ENCODE assay signal across 15 mouse cellular contexts in the genomic region with DNA sequence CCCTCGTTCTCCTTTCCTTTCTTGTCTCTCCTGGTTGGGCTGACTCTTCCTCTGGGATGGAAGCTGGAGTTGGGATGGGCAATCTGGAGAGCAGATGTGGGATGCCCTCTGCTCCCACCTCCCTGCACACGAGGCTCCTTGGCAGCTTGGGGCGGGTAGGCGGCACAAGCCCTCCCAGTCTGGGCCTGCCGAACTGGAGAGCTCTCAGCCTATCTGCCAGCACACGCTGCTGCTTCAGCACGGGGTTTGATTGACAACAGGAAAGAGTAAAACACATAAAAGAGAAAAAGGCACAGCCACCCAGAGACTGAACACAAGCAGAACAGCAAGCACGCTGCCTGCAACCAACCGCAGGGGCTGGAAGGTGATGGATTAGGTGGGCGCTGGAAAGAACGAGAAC.
A peak's percentile ranks its signal among the peaks of the same experiment; 100 is the strongest.
DNase-seq lines count a peak whose midpoint lies in the region; ATAC-seq and TF ChIP-seq lines count a peak whose summit lies in the region.
"Had no signal": no experiment of that assay in that cellular context is flagged by ENCODE, and none has a peak within 500 bp of the region (broad histone marks: within the 10 kb centered on the region; RNA-seq: fewer than 3 reads in every experiment).

No protein-coding gene starts in this region.

- no peak for TF ChIP-seq POLR2A in brain, embryonic 14.5 days (IDR thresholded peaks at IDR 0.05; ENCODE audit: borderline replicate concordance, extremely low read depth, insufficient read depth, insufficient read length, poor library complexity, severe bottlenecking)

- no peaks in the 10 kb centered on the region for H3K9me3 ChIP-seq in forebrain, postnatal 0 days (ENCODE audit: low read length)
- H3K9me3 ChIP-seq in heart, embryonic 10.5 days, result no peaks in the 10 kb centered on the region
- H3K9me3 ChIP-seq: embryonic facial prominence, embryonic 15.5 days; heart, embryonic 12.5 days; lung, embryonic 15.5 days had no signal

- peak; percentile 56; the same call in 1 of the 2 replicates for ATAC-seq in forebrain, postnatal 0 days

- H3K4me3 ChIP-seq in forebrain, postnatal 0 days (ENCODE audit: low read depth, low read length), result no peak overlapping the region
- no peak overlapping the region for H3K4me3 ChIP-seq in heart, embryonic 10.5 days
- H3K4me3 ChIP-seq: embryonic facial prominence, embryonic 15.5 days; heart, embryonic 12.5 days; lung, embryonic 15.5 days; myocyte had no signal

- no peak overlapping the region for H3K4me2 ChIP-seq in forebrain, postnatal 0 days (ENCODE audit: low read depth)
- H3K4me2 ChIP-seq: embryonic facial prominence, embryonic 15.5 days; lung, embryonic 15.5 days had no signal

- WGBS in forebrain, postnatal 0 days, result 42% methylated on average over 11 of the region's 11 CpGs
- WGBS in heart, embryonic 10.5 days, result 51% methylated on average over 11 of the region's 11 CpGs

- H3K9ac ChIP-seq in forebrain, postnatal 0 days, result no peak overlapping the region
- H3K9ac ChIP-seq: embryonic facial prominence, embryonic 15.5 days; heart, embryonic 12.5 days; lung, embryonic 15.5 days had no signal

- intact Hi-C loops in left cerebral cortex, postnatal 4 days (cut with DNase I), result no loop called here

- peak; percentile 11 for DNase-seq in layer of hippocampus, adult 9-11 months
- no peak for DNase-seq in layer of hippocampus, postnatal 25 days (ENCODE audit: extremely low spot score in 1 of 2, low spot score in 1 of 2)
- DNase-seq in brain, embryonic 14.5 days (ENCODE audit: low read depth), result peak; percentile 50
- DNase-seq in forebrain, postnatal 0 days, result no peak
- DNase-seq in thymus, postnatal 25 days, result peak; percentile 27
- no peak for DNase-seq in left cerebral cortex, postnatal 4 days
- DNase-seq in heart, embryonic 10.5 days (ENCODE audit: low spot score), result no peak
- DNase-seq: cerebellum, adult 2 months; gastrocnemius, postnatal 36 days; kidney, adult 18-20 months; kidney, postnatal 25 days had no signal

- no peak overlapping the region for H3K27ac ChIP-seq in forebrain, postnatal 0 days (ENCODE audit: low read depth, low read length)
- H3K27ac ChIP-seq in heart, embryonic 10.5 days, result no peak overlapping the region
- H3K27ac ChIP-seq: embryonic facial prominence, embryonic 15.5 days; lung, embryonic 15.5 days had no signal

- H3K36me3 ChIP-seq in forebrain, postnatal 0 days (ENCODE audit: insufficient read depth), result no peaks in the 10 kb centered on the region
- H3K36me3 ChIP-seq in heart, embryonic 10.5 days, result no peaks in the 10 kb centered on the region
- H3K36me3 ChIP-seq: embryonic facial prominence, embryonic 15.5 days; heart, embryonic 12.5 days; lung, embryonic 15.5 days had no signal

- TF ChIP-seq CTCF in brain, embryonic 14.5 days (IDR thresholded peaks at IDR 0.05; ENCODE audit: borderline replicate concordance, extremely low read depth, insufficient read depth, insufficient read length), result no peak
- TF ChIP-seq CTCF in forebrain, postnatal 0 days (IDR thresholded peaks at IDR 0.05; ENCODE audit: low read depth), result no peak

- no peaks in the 10 kb centered on the region for H3K27me3 ChIP-seq in forebrain, postnatal 0 days (ENCODE audit: insufficient read depth, low read length)
- H3K27me3 ChIP-seq in heart, embryonic 10.5 days (ENCODE audit: insufficient read depth, poor library complexity, severe bottlenecking), result peaks cover 81% of the 10 kb centered on the region

- H3K4me1 ChIP-seq in forebrain, postnatal 0 days (ENCODE audit: insufficient read depth), result no peaks in the 10 kb centered on the region
- H3K4me1 ChIP-seq in heart, embryonic 10.5 days, result no peaks in the 10 kb centered on the region
- H3K4me1 ChIP-seq: embryonic facial prominence, embryonic 15.5 days; lung, embryonic 15.5 days had no signal

Comparison
In these comparisons a context has a peak if more than half of its experiments do, and no peak if none do; other contexts are left out.
1. DNase-seq: peak in layer of hippocampus, adult 9-11 months (single experiment), brain, embryonic 14.5 days (single experiment) and thymus, postnatal 25 days (single experiment); none in layer of hippocampus, postnatal 25 days (0 of 2), forebrain, postnatal 0 days (single experiment), left cerebral cortex, postnatal 4 days (single experiment) and heart, embryonic 10.5 days (single experiment).